Mouse (Mus musculus): ENCODE data around the gene Olfr938. TPM values are rescaled to one million over a fixed set of nuclear protein-coding genes. Genes with fewer than 3 reads are reported as not detected.

Olfr938 gene
- not detected in 2 replicates for polyA plus RNA-seq (2015; fragmentation: Nextera tagmentation; extraction: Ambion mirVana)

DNA sequence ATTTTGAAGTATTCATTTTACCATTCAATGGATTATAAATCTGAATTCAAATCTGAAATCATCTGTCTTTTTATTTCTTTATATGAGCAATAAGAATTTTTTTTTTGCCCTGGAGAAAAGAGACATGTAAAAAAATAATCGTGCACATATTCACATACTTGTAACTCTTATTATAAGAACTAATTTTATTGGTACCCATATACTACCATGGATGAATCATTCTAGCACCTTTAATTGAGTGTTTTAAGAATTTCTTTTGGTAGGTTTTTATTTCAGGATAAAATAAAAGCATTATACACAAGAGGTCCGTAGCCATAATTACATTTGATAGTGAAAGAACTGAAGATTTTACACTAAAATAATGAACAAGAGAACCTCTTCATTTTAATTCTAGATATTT lies at the start of gene Olfr938:
TSS of gene Olfr938 (minus strand) at position 101 of the 400 bp plus-strand sequence.

DNA sequence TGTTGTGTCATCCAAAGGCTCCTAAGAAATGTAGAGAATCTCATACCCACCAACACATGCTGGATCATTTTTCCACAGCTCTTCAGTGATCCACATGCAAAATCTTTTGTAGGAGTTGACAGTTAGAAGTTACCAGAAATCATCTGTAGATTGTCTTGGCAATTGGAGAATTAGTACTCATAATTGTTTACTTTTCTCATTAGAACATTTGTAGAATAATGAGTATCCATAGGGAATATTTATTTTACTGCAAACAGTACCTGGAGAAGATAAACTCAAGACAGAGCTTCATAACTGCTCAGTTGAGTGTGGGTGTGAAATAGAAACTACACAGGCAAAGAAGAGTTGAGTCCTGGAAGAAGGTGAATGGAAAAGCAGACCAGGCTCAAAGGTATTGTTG lies 49.1 kb upstream of the Olfr938 start, which contains the start of gene Olfr27:
TSS of gene Olfr27 (plus strand) at position 301 of the 400 bp plus-strand sequence.

DNA sequence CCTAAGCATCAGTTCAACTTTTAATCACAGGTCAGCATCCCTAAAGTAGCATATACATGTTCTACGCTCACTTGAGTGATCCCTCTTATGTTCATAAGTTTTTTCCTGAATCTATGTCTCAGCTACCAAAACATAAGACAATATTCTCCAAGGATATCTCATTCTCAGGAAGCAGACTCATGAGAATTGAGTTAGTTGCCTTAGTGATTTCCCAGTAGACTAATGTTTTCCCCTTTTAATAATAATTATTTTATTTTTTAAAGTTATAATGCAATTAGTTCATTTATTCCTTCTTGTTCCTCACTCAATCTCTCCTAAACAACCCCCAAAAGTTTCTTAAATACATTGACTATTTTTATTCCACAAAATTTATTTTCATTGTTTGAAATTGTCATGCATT lies 13.8 kb downstream of the Olfr938 start, which contains the start of gene Olfr937:
TSS of gene Olfr937 (minus strand) at position 101 of the 400 bp plus-strand sequence.

Small RNA genes within 50 kb of the gene (microRNA-seq; reads per million reads assigned to microRNA genes)
- gene Gm25032 (ENCODE audit: borderline replicate concordance, insufficient number of aligned reads) (not detected), gene Gm25529 (ENCODE audit: borderline replicate concordance, insufficient number of aligned reads) (not detected)

Other genes with a start within 250 kb of the Olfr938 start
- gene Olfr924, start 234.4 kb downstream of the Olfr938 start, polyA plus RNA-seq (2015; fragmentation: Nextera tagmentation; extraction: Ambion mirVana) = not detected in 2 replicates
- not detected in 2 replicates for gene Olfr26, start 223.8 kb downstream of the Olfr938 start, polyA plus RNA-seq (2015; fragmentation: Nextera tagmentation; extraction: Ambion mirVana)
- gene Olfr926, start 201.8 kb downstream of the Olfr938 start, polyA plus RNA-seq (2015; fragmentation: Nextera tagmentation; extraction: Ambion mirVana) = not detected in 2 replicates
- gene Olfr930, start 149.1 kb downstream of the Olfr938 start, polyA plus RNA-seq (2015; fragmentation: Nextera tagmentation; extraction: Ambion mirVana) = not detected in 2 replicates
- not detected in 2 replicates for gene Olfr933, start 106.6 kb downstream of the Olfr938 start, polyA plus RNA-seq (2015; fragmentation: Nextera tagmentation; extraction: Ambion mirVana)
- not detected in 2 replicates for gene Olfr934, start 90.6 kb downstream of the Olfr938 start, polyA plus RNA-seq (2015; fragmentation: Nextera tagmentation; extraction: Ambion mirVana)
- not detected in 2 replicates for gene Olfr935, start 79.2 kb downstream of the Olfr938 start, polyA plus RNA-seq (2015; fragmentation: Nextera tagmentation; extraction: Ambion mirVana)
- gene Olfr146, start 55.5 kb downstream of the Olfr938 start, polyA plus RNA-seq (2015; fragmentation: Nextera tagmentation; extraction: Ambion mirVana) = not detected in 2 replicates
- not detected in 2 replicates for gene Olfr937, start 13.9 kb downstream of the Olfr938 start, polyA plus RNA-seq (2015; fragmentation: Nextera tagmentation; extraction: Ambion mirVana)
- not detected in 2 replicates for gene Olfr27, start 49.2 kb upstream of the Olfr938 start, polyA plus RNA-seq (2015; fragmentation: Nextera tagmentation; extraction: Ambion mirVana)
- not detected in 2 replicates for gene Olfr943, start 87.4 kb upstream of the Olfr938 start, polyA plus RNA-seq (2015; fragmentation: Nextera tagmentation; extraction: Ambion mirVana)
- not detected in 2 replicates for gene Olfr944, start 123.0 kb upstream of the Olfr938 start, polyA plus RNA-seq (2015; fragmentation: Nextera tagmentation; extraction: Ambion mirVana)
- not detected in 2 replicates for gene Olfr1537, start 171.1 kb upstream of the Olfr938 start, polyA plus RNA-seq (2015; fragmentation: Nextera tagmentation; extraction: Ambion mirVana)
- not detected in 2 replicates for gene Olfr945, start 197.9 kb upstream of the Olfr938 start, polyA plus RNA-seq (2015; fragmentation: Nextera tagmentation; extraction: Ambion mirVana)
- not detected in 2 replicates for gene Olfr948, start 247.2 kb upstream of the Olfr938 start, polyA plus RNA-seq (2015; fragmentation: Nextera tagmentation; extraction: Ambion mirVana)

Measured in adrenal gland, postnatal 0 days (tissue).